Mouse (Mus musculus): ENCODE results near the gene Mthfd2.
A peak's percentile ranks its signal among the peaks of the same experiment; 100 is the strongest.

DNA sequence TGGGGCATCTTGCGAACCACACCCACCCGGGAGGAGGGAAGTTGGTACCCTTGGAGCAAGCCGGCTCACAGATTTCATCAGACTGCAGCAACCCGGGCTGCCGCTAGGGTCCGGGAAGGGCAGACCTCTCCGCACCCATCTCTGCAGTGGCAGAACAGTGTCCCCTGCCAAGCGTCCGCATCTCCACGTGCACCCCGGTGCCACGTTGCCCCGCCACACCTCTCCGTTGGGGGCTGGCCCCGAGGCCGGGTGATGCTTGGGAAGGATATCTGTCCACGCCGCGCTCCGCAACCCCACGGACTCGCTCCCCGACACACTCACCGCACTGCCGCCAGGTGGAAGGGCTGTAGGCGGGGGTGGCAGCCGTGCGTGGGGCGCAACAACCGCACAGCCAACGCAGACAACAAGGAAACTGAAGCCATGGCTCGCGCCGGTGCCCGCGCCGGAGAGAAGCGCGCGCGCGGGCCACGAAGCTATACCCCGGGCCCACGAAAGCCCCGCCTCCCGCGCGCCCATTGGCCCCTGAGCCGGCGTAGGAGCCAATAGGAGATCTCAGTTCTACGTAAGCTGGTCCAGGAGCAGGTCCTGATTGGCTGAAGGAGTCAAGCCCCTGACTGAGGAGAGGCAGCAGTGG, 8.5 kb downstream of the Mthfd2 start:
- TF ChIP-seq CTCF (IDR thresholded peaks at IDR 0.05; ENCODE audit: control insufficient read depth, insufficient read depth, insufficient read length) (peak; percentile 63), USF1 (IDR thresholded peaks at IDR 0.05; ENCODE audit: low read depth) (no peak), MYOD1 (IDR thresholded peaks at IDR 0.05; ENCODE audit: control insufficient read depth, insufficient read length, low read depth) (no peak), CEBPB (IDR thresholded peaks at IDR 0.05; ENCODE audit: low read depth) (peak; percentile 57), MYOG (IDR thresholded peaks at IDR 0.05; ENCODE audit: control insufficient read depth, extremely low read depth, insufficient read length) (no peak), MAX (IDR thresholded peaks at IDR 0.05) (peak; percentile 95), FOSL1 (IDR thresholded peaks at IDR 0.05; ENCODE audit: insufficient read depth, low read length, poor library complexity, severe bottlenecking) (no peak)

Measured in C2C12 (cell line).